Mouse (Mus musculus) heart, postnatal 0 days (tissue): ENCODE results near the gene Adam1a. TPM values are rescaled to one million over a fixed set of nuclear protein-coding genes. Genes with fewer than 3 reads are reported as not detected.

Experiments used
- ATAC-seq: fragments of 200-750 bp; cut with Nextera tagmentation; 2 replicates; pipeline ENCODE4 v1.8.0; 2017; ENCODE audit warnings: low read depth, moderate number of reproducible peaks, moderate library complexity; ENCODE audit not compliant: insufficient read depth
- DNase-seq: peaks from one replicate; pipeline ENCODE4 v3.0.0-alpha.2; 2016; ENCODE audit warnings: low spot score
- H3K27ac ChIP-seq: fragments of 300-500 bp; sonication (generic); 2 replicates; pipeline ENCODE4 v1.5.1; 2014; ENCODE audit warnings: low read depth, mild to moderate bottlenecking
- H3K27me3 ChIP-seq: fragments of 300-500 bp; sonication (generic); 2 replicates; pipeline ENCODE4 v1.6.1; 2014; ENCODE audit warnings: low read length, mixed read lengths; ENCODE audit not compliant: control insufficient read depth, insufficient read depth
- H3K36me3 ChIP-seq: fragments of 300-500 bp; sonication (generic); replicated peaks from 2 replicates; pipeline ENCODE4 v1.6.1; 2014; ENCODE audit warnings: low read length, mixed read lengths; ENCODE audit not compliant: control insufficient read depth, insufficient read depth
- H3K4me1 ChIP-seq: fragments of 300-500 bp; sonication (generic); 2 replicates; pipeline ENCODE4 v1.6.1; 2014; ENCODE audit warnings: antibody characterized with exemption; ENCODE audit not compliant: control insufficient read depth, insufficient read depth
- H3K4me2 ChIP-seq: fragments of 300-500 bp; sonication (generic); 2 replicates; pipeline ENCODE4 v1.6.1; 2014; ENCODE audit warnings: low read depth, mild to moderate bottlenecking, low read length, moderate library complexity
- H3K4me3 ChIP-seq: fragments of 300-500 bp; sonication (generic); 2 replicates; pipeline ENCODE4 v1.5.1; 2014; ENCODE audit warnings: low read depth, low read length
- H3K9ac ChIP-seq: fragments of 300-500 bp; sonication (generic); replicated peaks from 2 replicates; pipeline ENCODE4 v1.6.1; 2014; ENCODE audit warnings: low read depth, low read length, mixed read lengths
- H3K9me3 ChIP-seq: fragments of 300-500 bp; sonication (generic); replicated peaks from 2 replicates; pipeline ENCODE4 v1.6.1; 2016; ENCODE audit warnings: low read length; ENCODE audit not compliant: control insufficient read depth
- CTCF ChIP-seq: IDR thresholded peaks from 2 replicates; pipeline ENCODE4 v1.5.1; 2016; ENCODE audit warnings: antibody characterized with exemption, control low read depth, low read depth
- EP300 ChIP-seq: IDR thresholded peaks from 2 replicates; pipeline ENCODE4 v1.6.1; 2016; ENCODE audit warnings: antibody characterized with exemption, low read depth
- WGBS: fragments of 180-500 bp; shearing (Covaris S2); extraction: QIAGEN DNeasy Blood & Tissue Kit; methylation state at CpG from one replicate; pipeline ENCODE4 v1.1.7; 2014; 5-methylcytosine and 5-hydroxymethylcytosine counted together
- polyA plus RNA-seq: library from polyadenylated mRNA; unstranded; fragments of >200 nt; fragmentation: Nextera tagmentation; extraction: Ambion mirVana; gene quantifications from 2 replicates; pipeline ENCODE4 v1.2.1, GENCODE M21; 2015
- total RNA-seq: library from RNA; depleted of rRNA; stranded (reverse); fragments of >200 nt; gene quantifications from 2 replicates; pipeline ENCODE4 v1.2.3, GENCODE M21; 2014; ENCODE audit warnings: low replicate concordance; rRNA removed

Gene Adam1a
- 1.5 and 4.1 TPM in 2 replicates for total RNA-seq
- 0.44 and 0.48 TPM in 2 replicates for polyA plus RNA-seq

DNA sequence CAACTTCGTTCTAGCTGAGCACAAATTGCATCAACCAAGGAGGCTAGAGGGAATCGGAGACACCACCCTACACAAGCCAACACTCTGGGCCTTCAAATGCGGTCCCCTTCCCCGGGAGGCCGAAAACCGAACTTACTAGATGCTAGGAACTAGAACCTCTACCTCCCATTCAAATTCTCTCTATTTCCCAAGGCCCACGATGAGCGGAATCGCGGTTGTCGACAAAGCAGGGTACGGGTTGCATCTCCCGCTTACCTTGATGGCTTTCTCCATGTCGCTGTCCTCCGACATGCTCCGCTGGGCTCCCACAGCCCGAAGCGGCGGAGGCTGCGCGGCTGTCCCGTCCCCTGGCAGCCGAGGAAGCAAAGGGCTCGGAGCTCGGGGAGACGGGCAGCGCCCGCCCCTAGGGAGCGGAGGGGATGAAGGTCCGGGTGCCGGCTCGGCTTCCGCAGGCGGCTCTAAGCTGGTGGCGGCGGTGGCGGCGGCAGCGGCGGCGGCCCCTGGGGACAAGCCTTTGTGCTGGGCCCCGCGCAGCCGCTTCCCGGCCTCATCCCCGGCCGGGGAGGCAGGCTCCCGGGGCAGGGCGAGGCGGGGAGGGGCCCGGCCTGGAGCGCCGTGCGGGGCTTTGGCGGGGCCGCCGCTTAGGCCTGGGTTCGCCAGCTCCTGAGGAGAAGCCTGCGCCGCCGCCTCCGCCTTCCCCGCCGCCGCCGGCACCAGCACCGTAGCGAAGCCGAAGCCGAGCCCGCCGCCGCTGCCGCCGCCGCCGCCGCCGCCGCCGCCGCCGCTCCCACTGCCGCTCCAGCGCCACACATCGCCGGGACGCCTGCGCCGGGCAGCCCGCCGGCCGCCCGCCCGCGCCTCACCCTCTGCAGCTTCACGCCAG is at the start of gene Adam1a, which contains the start of gene Gm42878:
TSS of gene Adam1a (minus strand) at position 573 of the 883 bp plus-strand sequence.
TSS of gene Gm42878 (minus strand) at position 573 of the 883 bp plus-strand sequence.
- WGBS: under 1% methylated on average over 66 of the region's 97 CpGs
- peak; percentile 72 for ATAC-seq
- Histone ChIP-seq H3K4me1 (peaks cover 14% of the 10 kb centered on the region), H3K27me3 (no peaks in the 10 kb centered on the region), H3K9me3 (no peaks in the 10 kb centered on the region), H3K4me3 (peak within 1 kb of the TSS; percentile 82), H3K27ac (peak within 1 kb of the TSS; percentile 97), H3K36me3 (no peaks in the 10 kb centered on the region), H3K9ac (peak within 1 kb of the TSS; percentile 99), H3K4me2 (peak within 1 kb of the TSS; percentile 81)
- DNase-seq: no peak
- TF ChIP-seq CTCF (no peak), EP300 (no peak)

DNA sequence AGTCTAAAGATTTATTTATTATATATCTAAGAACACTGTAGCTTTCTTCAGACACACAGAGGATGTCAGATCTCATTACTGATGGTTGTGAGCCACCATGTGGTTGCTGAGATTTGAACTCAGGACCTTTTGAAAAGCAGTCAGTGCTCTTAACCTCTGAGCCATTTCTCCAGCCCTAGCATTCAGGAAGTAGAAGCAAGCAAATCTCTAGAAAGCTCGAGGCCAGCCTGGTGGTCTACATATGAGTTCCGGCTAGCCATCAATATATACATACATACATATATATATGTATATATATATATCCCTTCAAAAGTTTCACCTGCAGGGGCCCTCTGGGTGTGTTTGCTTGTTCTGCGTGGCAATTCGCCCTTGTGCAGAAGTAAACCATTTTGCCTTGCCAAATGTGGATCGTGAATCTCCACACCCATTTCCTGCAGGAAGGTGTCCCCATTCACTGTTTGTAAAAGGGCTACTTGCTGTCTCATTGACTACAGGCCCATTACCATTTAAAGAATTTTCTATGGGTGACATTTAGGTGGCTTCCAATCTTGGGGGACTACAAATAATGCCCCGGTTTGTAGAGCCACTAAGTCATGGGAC is 49.5 kb upstream of the Adam1a start:
- no peak overlapping the region for H3K4me2 ChIP-seq
- no peak overlapping the region for H3K27ac ChIP-seq
- no peaks in the 10 kb centered on the region for H3K36me3 ChIP-seq
- WGBS: 76% methylated on average over 6 of the region's 6 CpGs
- H3K4me1 ChIP-seq: peaks cover 18% of the 10 kb centered on the region
- TF ChIP-seq CTCF (no peak), EP300 (no peak)
- H3K9ac ChIP-seq: no peak overlapping the region
- no peak overlapping the region for H3K4me3 ChIP-seq
- H3K9me3 ChIP-seq: no peaks in the 10 kb centered on the region
- no peaks in the 10 kb centered on the region; the same call in 1 of the 2 replicates for H3K27me3 ChIP-seq
- no peak for DNase-seq
- no peak for ATAC-seq

DNA sequence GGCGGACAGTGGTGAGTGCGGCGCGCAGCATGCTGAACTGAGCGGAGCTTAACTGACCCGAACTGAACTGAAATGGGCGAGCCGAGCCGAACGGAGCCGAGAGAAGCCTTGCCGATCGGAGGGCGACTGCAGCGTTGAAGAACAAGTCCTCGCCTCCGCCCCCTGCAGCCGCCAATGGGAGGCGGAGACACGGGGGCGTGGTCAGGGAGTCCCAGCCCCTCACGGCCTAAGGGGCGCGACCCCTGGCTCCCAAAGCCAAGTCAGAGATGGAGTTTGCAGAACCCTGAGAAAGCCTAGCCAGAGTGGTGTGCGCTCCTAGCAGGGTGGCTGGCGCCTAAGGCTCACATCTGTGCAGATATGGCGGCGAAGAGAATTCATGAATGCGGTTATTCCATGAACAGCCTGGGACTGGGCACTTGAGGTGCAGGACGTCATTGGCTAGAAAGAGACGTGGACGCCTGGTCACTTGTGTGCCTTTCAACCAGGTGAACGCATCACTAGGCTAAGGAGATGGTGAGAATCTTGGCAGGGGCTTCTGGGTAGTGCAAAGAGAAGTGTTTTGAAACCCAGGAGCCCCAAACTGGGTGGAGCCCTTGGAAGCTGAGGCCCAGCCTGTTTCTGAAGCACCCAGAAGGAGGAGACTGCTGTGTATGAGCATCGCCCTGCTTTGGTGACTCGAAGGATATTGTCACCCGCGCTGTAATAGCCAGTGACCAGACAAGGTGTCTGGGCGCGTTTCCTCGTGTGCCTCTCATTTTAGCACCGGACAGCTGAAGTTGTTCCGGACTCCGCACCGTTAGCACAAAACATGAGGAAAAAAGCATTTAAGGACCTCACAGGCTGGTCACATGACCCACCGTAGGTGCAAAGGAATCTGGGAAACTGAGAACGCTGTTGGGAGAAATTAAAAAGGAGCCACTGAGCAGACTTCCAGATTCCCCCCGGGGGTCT is 48.4 kb upstream of the Adam1a start, which contains the start of gene Aldh2:
TSS of gene Aldh2 (minus strand) at position 374 of the 951 bp plus-strand sequence.
- H3K4me2 ChIP-seq: peak within 1 kb of the TSS; percentile 90
- 3% methylated on average over 47 of the region's 47 CpGs for WGBS
- no peak for TF ChIP-seq EP300
- TF ChIP-seq CTCF: peak; percentile 30

DNA sequence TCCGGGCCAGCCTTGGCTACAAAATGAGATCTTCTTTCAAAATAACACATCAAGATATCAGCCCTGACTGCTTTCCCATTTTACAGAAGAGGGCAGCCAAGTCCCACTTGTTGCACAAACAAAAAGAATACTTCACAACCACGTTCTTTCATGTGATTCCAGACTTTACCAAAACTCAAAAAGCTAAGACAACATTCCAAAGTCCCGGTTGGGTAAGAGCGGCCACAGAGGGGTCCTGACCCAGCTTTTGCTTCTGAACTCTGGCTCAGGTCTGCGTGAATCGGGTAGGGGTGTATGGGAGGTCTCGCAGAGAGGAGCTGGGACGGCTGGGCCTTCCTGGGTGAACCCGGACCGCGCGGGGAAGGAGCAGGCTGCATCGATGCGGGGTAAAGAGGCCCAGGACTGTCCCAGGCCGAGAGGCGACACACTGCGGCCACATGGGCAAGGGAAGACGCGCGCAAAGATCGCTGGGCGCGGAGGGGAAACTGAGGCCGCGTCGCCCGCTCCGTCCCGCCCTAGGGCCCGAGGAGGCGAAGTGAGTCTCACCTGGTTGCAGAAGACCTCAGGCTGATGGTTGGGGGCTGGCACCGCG is 47.6 kb upstream of the Adam1a start:
- no peak for TF ChIP-seq EP300
- TF ChIP-seq CTCF: no peak
- H3K4me1 ChIP-seq: peaks cover 18% of the 10 kb centered on the region
- peak overlapping the region; percentile 73 for H3K27ac ChIP-seq
- H3K27me3 ChIP-seq: no peaks in the 10 kb centered on the region; the same call in 1 of the 2 replicates
- WGBS: 5% methylated on average over 33 of the region's 33 CpGs
- peak overlapping the region; percentile 90 for H3K4me2 ChIP-seq
- H3K4me3 ChIP-seq: peak overlapping the region; percentile 65
- peak overlapping the region; percentile 66 for H3K9ac ChIP-seq
- no peak for DNase-seq
- H3K9me3 ChIP-seq: no peaks in the 10 kb centered on the region
- H3K36me3 ChIP-seq: no peaks in the 10 kb centered on the region
- ATAC-seq: peak; percentile 36; the same call in 1 of the 2 replicates

More for the DNA sequence above, 48.4 kb upstream of the Adam1a start, which contains the start of gene Aldh2:
- H3K9ac ChIP-seq: peak within 1 kb of the TSS; percentile 66
- no peaks in the 10 kb centered on the region for H3K36me3 ChIP-seq
- peak within 1 kb of the TSS; percentile 65 for H3K4me3 ChIP-seq
- peak; percentile 85 for DNase-seq
- no peaks in the 10 kb centered on the region; the same call in 1 of the 2 replicates for H3K27me3 ChIP-seq
- ATAC-seq: peak; percentile 86
- H3K27ac ChIP-seq: peak within 1 kb of the TSS; percentile 73
- H3K4me1 ChIP-seq: peaks cover 18% of the 10 kb centered on the region
- no peaks in the 10 kb centered on the region for H3K9me3 ChIP-seq
